Mouse (Mus musculus) hindbrain, embryonic 14.5 days (tissue): ENCODE results near the gene Zfp36l1. TPM values are rescaled to one million over a fixed set of nuclear protein-coding genes. Genes with fewer than 3 reads are reported as not detected.

Source experiments
- ATAC-seq: fragments of 200-750 bp; cut with Nextera tagmentation; 2 replicates; pipeline ENCODE4 v1.8.0; 2017; ENCODE audit warnings: moderate number of reproducible peaks, mild to moderate bottlenecking, moderate TSS enrichment, moderate library complexity; ENCODE audit not compliant: low FRiP score
- DNase-seq: peaks from one replicate; pipeline ENCODE4 v3.0.0-alpha.2; 2015; ENCODE audit warnings: low spot score
- H3K27ac ChIP-seq: fragments of 300-500 bp; sonication (generic); 2 replicates; pipeline ENCODE4 v1.5.1; 2014; ENCODE audit warnings: mild to moderate bottlenecking, moderate library complexity
- H3K27me3 ChIP-seq: fragments of 300-500 bp; sonication (generic); 2 replicates; pipeline ENCODE4 v1.6.1; 2014; ENCODE audit warnings: mild to moderate bottlenecking, low read length, mixed read lengths; ENCODE audit not compliant: control insufficient read depth, insufficient read depth
- H3K36me3 ChIP-seq: fragments of 300-500 bp; sonication (generic); replicated peaks from 2 replicates; pipeline ENCODE4 v1.6.1; 2014; ENCODE audit not compliant: control insufficient read depth, insufficient read depth
- H3K4me1 ChIP-seq: fragments of 300-500 bp; sonication (generic); replicated peaks from 2 replicates; pipeline ENCODE4 v1.6.1; 2014; ENCODE audit warnings: antibody characterized with exemption, low read length, mixed read lengths; ENCODE audit not compliant: control insufficient read depth, insufficient read depth
- H3K4me2 ChIP-seq: fragments of 300-500 bp; sonication (generic); replicated peaks from 2 replicates; pipeline ENCODE4 v1.6.1; 2014; ENCODE audit warnings: mild to moderate bottlenecking, moderate library complexity
- H3K4me3 ChIP-seq: fragments of 300-500 bp; sonication (generic); replicated peaks from 2 replicates; pipeline ENCODE4 v1.5.1; 2014; ENCODE audit warnings: mild to moderate bottlenecking, low read length
- H3K9ac ChIP-seq: fragments of 300-500 bp; sonication (generic); 2 replicates; pipeline ENCODE4 v1.6.1; 2014
- H3K9me3 ChIP-seq: fragments of 300-500 bp; sonication (generic); 2 replicates; pipeline ENCODE4 v1.6.1; 2016; ENCODE audit warnings: low read length; ENCODE audit not compliant: control insufficient read depth
- WGBS: fragments of 180-500 bp; shearing (Covaris S2); extraction: QIAGEN DNeasy Blood & Tissue Kit; methylation state at CpG from one replicate; pipeline ENCODE4 v1.1.7; 2014; 5-methylcytosine and 5-hydroxymethylcytosine counted together
- polyA plus RNA-seq: library from polyadenylated mRNA; unstranded; fragments of >200 nt; fragmentation: Nextera tagmentation; extraction: Ambion mirVana; gene quantifications from 2 replicates; pipeline ENCODE4 v1.2.1, GENCODE M21; 2014

Zfp36l1 gene
- polyA plus RNA-seq, 1 experiment from 2014 or later: 48.8 TPM

- H3K9me3 ChIP-seq: no peaks in the 10 kb centered on the region
- H3K4me3 ChIP-seq: no peak overlapping the region
- no peaks in the 10 kb centered on the region for H3K27me3 ChIP-seq
- no peak for DNase-seq
- no peaks in the 10 kb centered on the region for H3K36me3 ChIP-seq
- H3K27ac ChIP-seq: no peak overlapping the region
- peak; percentile 24; the same call in 1 of the 2 replicates for ATAC-seq
- H3K4me2 ChIP-seq: 0 out of 2 replicates have a peak overlapping the region, but pooled peaks have one; percentile 66
- H3K4me1 ChIP-seq: peaks cover 32% of the 10 kb centered on the region
- H3K9ac ChIP-seq: no peak overlapping the region
- 45% methylated on average over 9 of the region's 9 CpGs for WGBS
Observed at GRCm38 (mm10) chr12:80133011-80133545, 20.3 kb upstream of the Zfp36l1 start.

DNA sequence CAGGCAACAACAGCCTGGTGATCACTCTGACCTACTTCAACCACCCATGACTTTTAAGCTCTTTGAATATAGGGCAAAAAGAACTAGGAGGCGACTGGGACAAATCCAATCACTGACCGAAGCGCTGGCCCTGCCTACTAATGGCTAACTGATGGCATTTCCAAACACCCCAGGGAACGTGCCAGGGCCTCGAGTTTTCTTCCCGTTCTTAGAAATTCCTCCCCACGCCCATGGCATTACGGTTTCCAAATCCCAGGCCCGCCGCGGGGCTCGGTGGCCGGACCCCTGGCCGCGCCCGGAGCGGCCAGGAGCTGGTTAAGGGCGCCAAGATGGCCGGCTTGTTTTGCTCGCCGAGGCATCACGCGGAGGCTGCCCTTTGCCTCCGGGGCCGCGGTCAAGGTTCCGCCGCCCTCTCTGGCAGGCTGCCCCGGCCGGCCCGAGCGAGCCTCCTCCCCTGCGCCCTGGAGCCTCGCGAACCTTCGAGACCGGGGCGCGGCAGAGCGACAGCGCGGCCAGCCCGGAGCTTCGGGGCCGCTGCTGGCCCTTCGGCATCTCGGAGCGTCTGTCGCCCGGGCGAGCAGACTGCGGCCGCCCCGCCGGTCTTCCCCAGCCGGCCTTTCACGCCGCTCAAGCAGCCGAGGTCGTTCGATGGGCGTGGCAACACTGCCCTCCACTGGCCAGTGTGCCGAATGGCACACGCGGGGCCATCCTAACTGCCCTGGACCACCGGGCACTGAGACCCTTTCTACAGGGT, 19.6 kb upstream of the Zfp36l1 start:
- WGBS: under 1% methylated on average over 66 of the region's 66 CpGs
- no peaks in the 10 kb centered on the region for H3K36me3 ChIP-seq
- peak overlapping the region; percentile 51 for H3K4me3 ChIP-seq
- H3K4me2 ChIP-seq: peak overlapping the region; percentile 66
- H3K9me3 ChIP-seq: no peaks in the 10 kb centered on the region
- peaks cover 32% of the 10 kb centered on the region for H3K4me1 ChIP-seq
- H3K27ac ChIP-seq: peak overlapping the region; percentile 93
- H3K9ac ChIP-seq: peak overlapping the region; percentile 86
- no peaks in the 10 kb centered on the region for H3K27me3 ChIP-seq
- DNase-seq (peak; percentile 90), ATAC-seq (peak; percentile 87)

- ATAC-seq (0 out of 2 replicates have a peak, but pooled peaks have one; percentile 3), DNase-seq (no peak)
- no peaks in the 10 kb centered on the region for H3K36me3 ChIP-seq
- H3K4me2 ChIP-seq: peak overlapping the region; percentile 66
- H3K9me3 ChIP-seq: no peaks in the 10 kb centered on the region
- H3K27ac ChIP-seq: peak overlapping the region; percentile 93
- H3K9ac ChIP-seq: peak overlapping the region; percentile 86
- H3K4me3 ChIP-seq: peak overlapping the region; percentile 51
- H3K4me1 ChIP-seq: peaks cover 32% of the 10 kb centered on the region
- H3K27me3 ChIP-seq: no peaks in the 10 kb centered on the region
- 48% methylated on average over 17 of the region's 17 CpGs for WGBS
Observed at GRCm38 (mm10) chr12:80131359-80132249, 18.8 kb upstream of the Zfp36l1 start.

DNA sequence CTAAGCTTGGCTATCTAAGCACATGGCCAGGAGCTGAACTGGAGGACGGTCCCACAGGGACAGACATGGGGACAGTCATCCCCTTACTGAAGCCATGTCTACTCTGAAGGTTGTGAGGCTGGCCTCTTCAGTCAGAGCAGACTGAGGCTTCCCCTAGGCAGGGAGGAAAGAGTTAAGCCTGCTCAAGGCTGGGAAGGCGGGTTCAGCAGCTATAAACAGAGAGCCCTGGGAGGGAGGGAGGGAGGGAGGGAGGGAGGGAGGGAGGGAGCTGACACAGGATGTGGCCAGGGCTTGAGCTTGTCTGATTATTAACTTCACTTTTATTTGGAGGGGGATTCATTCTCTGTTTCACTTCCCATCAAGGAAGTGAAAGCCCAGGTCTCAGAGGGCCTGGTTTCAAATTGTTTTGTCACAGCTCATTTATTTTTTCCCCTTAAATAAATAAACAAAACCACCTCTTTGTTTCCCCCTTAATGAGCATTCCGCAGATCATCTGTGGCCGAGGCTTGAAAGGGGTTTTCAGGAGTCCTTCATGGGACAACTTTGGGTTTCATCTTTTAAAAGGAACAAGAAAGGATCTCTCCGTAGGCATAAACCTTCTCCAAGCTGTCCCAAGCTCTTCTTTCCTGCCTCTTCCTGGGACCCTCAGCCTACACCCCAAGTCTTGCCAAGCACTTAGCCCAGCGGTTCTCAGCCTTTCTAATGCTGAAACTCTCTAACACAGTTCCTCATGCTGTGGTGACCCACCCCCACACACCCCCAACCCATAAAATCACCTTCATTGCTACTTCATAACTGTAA, 17.9 kb upstream of the Zfp36l1 start:
- peak; percentile 59; the same call in 1 of the 2 replicates for ATAC-seq
- H3K4me1 ChIP-seq: peaks cover 32% of the 10 kb centered on the region

GRCm38 (mm10) chr12:80129531-80129930, 16.7 kb upstream of the Zfp36l1 start:
- ATAC-seq: no peak
- Histone ChIP-seq H3K4me2 (no peak overlapping the region), H3K36me3 (no peaks in the 10 kb centered on the region), H3K9ac (no peak overlapping the region), H3K9me3 (no peaks in the 10 kb centered on the region), H3K4me1 (peaks cover 32% of the 10 kb centered on the region), H3K4me3 (no peak overlapping the region), H3K27ac (0 out of 2 replicates have a peak overlapping the region, but pooled peaks have one; percentile 93), H3K27me3 (no peaks in the 10 kb centered on the region)
- 93% methylated on average over 8 of the region's 8 CpGs for WGBS
- no peak for DNase-seq

More for the DNA sequence above, 17.9 kb upstream of the Zfp36l1 start:
- no peaks in the 10 kb centered on the region for H3K36me3 ChIP-seq
- H3K4me3 ChIP-seq: no peak overlapping the region
- H3K27me3 ChIP-seq: no peaks in the 10 kb centered on the region
- H3K4me2 ChIP-seq: peak overlapping the region; percentile 66
- H3K27ac ChIP-seq: peak overlapping the region; percentile 93
- under 1% methylated on average over 6 of the region's 6 CpGs for WGBS
- DNase-seq: no peak
- peak overlapping the region; percentile 14; the same call in 1 of the 2 replicates for H3K9ac ChIP-seq
- H3K9me3 ChIP-seq: no peaks in the 10 kb centered on the region

GRCm38 (mm10) chr12:80127191-80127762, 14.5 kb upstream of the Zfp36l1 start:
- H3K27ac ChIP-seq: no peak overlapping the region
- no peaks in the 10 kb centered on the region for H3K36me3 ChIP-seq
- ATAC-seq (no peak), DNase-seq (no peak)
- no peaks in the 10 kb centered on the region for H3K9me3 ChIP-seq
- 83% methylated on average over 5 of the region's 5 CpGs for WGBS
- no peak overlapping the region for H3K4me3 ChIP-seq
- H3K9ac ChIP-seq: no peak overlapping the region
- H3K4me1 ChIP-seq: peaks cover 44% of the 10 kb centered on the region
- no peaks in the 10 kb centered on the region for H3K27me3 ChIP-seq
- no peak overlapping the region for H3K4me2 ChIP-seq

DNA sequence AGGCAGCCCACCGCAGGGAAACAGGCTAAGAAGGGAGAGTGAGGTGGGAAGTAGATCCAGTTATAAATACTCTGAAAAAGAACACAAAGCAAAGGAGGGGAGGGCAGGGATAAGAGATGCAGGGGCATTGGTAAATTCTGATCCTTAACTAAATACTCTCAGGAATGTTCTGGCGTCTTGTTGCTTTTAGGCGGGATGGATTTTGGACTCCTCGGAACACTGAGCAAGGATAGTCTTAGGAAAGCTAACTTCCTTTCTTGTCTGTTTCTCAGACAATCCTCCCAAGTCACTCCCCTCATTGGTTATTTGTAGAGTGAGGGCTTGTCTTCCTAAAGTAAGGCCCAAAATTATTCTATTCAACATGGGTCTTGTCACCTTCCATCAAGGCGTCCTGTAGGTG, 12.5 kb upstream of the Zfp36l1 start:
- Histone ChIP-seq H3K27ac (no peak overlapping the region), H3K27me3 (no peaks in the 10 kb centered on the region), H3K9me3 (no peaks in the 10 kb centered on the region), H3K4me3 (no peak overlapping the region), H3K36me3 (peaks cover 4% of the 10 kb centered on the region; the same call in 1 of the 2 replicates), H3K4me1 (peaks cover 26% of the 10 kb centered on the region), H3K9ac (no peak overlapping the region), H3K4me2 (no peak overlapping the region)
- ATAC-seq: no peak
- DNase-seq: no peak
- 94% methylated on average over 5 of the region's 5 CpGs for WGBS

- H3K4me3 ChIP-seq: no peak overlapping the region
- H3K36me3 ChIP-seq: peaks cover 5% of the 10 kb centered on the region; the same call in 1 of the 2 replicates
- WGBS: 86% methylated on average over 3 of the region's 3 CpGs
- H3K9ac ChIP-seq: no peak overlapping the region
- no peaks in the 10 kb centered on the region for H3K9me3 ChIP-seq
- H3K4me2 ChIP-seq: no peak overlapping the region
- DNase-seq (no peak), ATAC-seq (no peak)
- no peak overlapping the region for H3K27ac ChIP-seq
- H3K4me1 ChIP-seq: peaks cover 21% of the 10 kb centered on the region
- H3K27me3 ChIP-seq: no peaks in the 10 kb centered on the region
Observed at GRCm38 (mm10) chr12:80124756-80125155, 11.9 kb upstream of the Zfp36l1 start.
